Mouse (Mus musculus) brain, embryonic 14.5 days (tissue): Measurements from ENCODE around the gene Mctp1.

Source experiments
- CTCF ChIP-seq: fragments of 200-500 bp; IDR thresholded peaks from 2 replicates; pipeline ENCODE4 v1.5.1; 2012; ENCODE audit warnings: inconsistent platforms, mild to moderate bottlenecking, moderate library complexity, borderline replicate concordance; ENCODE audit not compliant: insufficient read depth, insufficient read length; ENCODE audit errors: extremely low read depth
- POLR2A ChIP-seq: fragments of 200-500 bp; IDR thresholded peaks from 2 replicates; pipeline ENCODE4 v1.6.1; 2012; ENCODE audit warnings: mild to moderate bottlenecking, inconsistent platforms, borderline replicate concordance; ENCODE audit not compliant: poor library complexity, insufficient read depth, insufficient read length, severe bottlenecking; ENCODE audit errors: extremely low read depth

DNA sequence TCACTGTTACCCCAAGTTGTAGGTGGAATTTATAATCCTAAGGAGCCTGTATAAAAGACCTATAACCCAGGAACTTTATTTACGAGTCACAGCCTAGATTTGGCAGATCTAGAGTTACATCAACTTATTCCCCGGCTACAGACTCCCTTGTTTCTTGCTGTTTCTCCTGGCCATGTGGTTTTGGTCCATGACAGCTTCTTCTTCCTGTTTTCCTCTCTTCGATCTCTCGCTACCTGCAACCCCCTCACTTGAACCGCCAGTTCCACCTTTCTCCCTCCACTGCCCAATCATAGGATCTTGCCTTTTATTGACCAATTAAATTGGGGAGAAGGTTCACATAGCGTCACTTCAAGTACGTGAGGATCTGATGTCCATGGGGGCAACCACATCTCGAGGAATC is 176.6 kb downstream of the Mctp1 start:
- TF ChIP-seq CTCF (no peak), POLR2A (no peak)
